Mouse (Mus musculus) olfactory bulb, adult 2 months (tissue): ENCODE results near the gene Knop1.

Source experiments
- CTCF ChIP-seq: fragments of 200-500 bp; IDR thresholded peaks from 2 replicates; pipeline ENCODE4 v1.5.1; 2012; ENCODE audit warnings: low read depth, mild to moderate bottlenecking, low read length, moderate library complexity; ENCODE audit not compliant: insufficient read depth
- POLR2A ChIP-seq: fragments of 200-500 bp; IDR thresholded peaks from 2 replicates; pipeline ENCODE4 v1.6.1; 2012; ENCODE audit warnings: mild to moderate bottlenecking, low read depth, low read length, moderate library complexity; ENCODE audit not compliant: insufficient read depth

GRCm38 (mm10) chr7:118848796-118849195 lies 7.3 kb downstream of the Knop1 start:
- TF ChIP-seq CTCF: no peak
- TF ChIP-seq POLR2A: no peak
